Mouse (Mus musculus) neutrophil, adult 83 days (primary cell): Measurements from ENCODE around the gene Nploc4. TPM values are rescaled to one million over a fixed set of nuclear protein-coding genes. Genes with fewer than 3 reads are reported as not detected.

Source experiments
- total RNA-seq, 2 experiments: library from RNA; stranded (reverse); gene quantifications; one replicate each; pipeline ENCODE4 v1.2.4; 2023

Gene Nploc4
- 10 to 100 TPM; 48.6 to 50.6 TPM for total RNA-seq

DNA sequence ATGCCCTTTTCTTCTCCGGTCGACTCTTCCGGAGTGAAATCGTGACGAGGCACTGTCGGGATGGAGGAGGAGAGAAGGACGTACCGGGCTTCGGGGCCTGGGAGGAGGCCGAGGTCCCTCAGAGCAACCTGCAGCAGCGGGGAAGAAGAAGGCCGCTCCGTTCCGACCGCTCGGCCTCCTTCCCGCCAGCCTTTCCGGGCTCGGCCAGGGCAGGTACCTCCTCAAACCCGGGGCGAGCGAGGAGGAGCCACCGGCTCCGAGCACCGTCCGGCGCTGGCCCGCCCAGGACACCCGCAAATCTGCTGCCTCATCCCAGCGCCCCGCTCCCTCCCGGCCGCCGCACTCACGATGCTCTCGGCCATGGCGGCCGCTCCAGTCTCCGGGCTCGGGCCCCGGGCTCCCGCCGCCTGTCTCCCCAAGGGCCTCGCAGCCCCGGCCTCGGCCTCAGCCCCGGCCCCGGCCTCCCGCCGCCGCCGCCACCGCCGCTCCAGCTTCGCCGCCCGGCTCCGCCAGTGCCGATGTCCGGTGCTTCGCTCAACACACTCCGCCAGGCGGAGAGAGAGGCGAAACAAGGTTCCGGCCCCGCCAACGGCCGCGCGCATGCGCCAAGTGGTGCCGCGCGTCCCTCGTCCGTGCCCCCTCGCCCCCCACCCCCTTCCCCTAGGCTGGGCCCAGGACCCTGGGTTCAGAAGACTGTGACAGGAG is at the start of gene Nploc4:
Gene Nploc4, minus strand, starts transcription at position 557 of the 705 bp plus-strand sequence.

DNA sequence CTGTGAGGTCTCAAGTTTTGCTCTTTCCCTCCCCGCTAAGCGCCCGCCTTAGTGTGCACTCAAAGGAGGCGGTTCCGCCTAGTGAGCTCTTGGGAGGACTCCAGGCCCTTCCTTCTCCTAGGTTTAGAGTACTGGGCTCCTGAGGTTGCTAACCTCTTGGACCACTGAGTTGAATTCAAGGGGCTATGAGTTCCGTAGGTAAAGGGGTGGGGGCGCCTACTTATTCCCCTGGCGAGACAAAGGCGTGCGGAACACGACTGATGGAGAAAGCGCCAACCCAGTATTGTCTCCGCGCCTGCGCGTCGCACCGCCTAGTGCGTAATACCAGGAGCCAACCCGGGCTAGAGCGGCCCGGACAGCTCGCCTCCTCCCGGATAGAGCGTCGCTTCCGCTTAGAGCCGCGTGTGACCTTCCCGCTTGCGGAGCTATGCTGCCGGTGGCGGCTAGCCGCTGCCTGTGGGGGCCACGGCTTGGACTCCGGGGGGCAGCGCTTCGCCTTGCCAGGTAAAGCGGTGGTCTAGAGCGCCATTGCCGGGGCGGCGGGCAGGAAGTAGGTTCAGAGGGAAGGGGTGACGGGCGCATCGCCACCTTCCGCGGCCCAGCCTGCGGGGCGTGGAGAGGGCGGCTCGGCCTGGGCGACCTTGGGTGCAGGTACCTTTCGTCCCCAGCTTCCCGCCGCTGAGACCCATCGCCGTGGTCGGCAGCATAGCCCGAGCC is 46.9 kb upstream of the Nploc4 start, which contains the start of gene Mrpl12:
Gene Mrpl12, plus strand, starts transcription at position 349 of the 717 bp plus-strand sequence.

DNA sequence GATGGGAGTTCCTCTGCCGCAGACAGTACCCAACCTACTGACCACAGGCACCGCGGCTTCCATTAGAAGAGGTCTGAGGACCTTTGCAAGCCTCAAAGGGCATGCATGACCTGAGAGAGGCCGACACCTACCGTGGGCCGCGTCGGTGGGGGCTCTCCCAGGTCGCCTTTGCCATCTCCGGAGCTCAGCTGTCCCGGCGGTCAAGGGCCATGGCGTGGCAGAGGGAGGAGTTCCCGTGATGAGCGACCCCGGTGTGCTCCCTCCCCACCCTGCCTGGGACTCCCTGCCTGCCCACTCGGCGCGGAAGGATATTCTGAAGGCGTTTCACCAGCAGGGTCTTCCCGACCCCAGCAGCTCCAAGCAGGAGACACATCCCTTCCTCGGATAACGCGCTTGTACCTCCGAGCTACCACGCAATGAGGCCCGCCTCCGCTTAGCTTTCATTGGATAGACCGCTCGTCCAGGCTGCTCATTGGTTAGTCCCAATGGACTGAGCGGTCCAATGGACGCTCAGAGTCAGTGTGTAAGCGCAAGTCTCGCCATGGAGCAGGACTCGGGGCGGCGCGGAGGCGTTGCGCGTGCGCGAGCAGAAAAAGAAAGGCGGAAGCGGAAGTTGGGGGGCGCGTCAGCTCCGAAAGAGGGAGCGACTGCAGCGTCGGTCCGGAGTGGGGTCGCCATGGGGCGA is 29.7 kb upstream of the Nploc4 start, which contains the start of gene Arl16:
Gene Arl16, minus strand, starts transcription at position 557 of the 685 bp plus-strand sequence.

DNA sequence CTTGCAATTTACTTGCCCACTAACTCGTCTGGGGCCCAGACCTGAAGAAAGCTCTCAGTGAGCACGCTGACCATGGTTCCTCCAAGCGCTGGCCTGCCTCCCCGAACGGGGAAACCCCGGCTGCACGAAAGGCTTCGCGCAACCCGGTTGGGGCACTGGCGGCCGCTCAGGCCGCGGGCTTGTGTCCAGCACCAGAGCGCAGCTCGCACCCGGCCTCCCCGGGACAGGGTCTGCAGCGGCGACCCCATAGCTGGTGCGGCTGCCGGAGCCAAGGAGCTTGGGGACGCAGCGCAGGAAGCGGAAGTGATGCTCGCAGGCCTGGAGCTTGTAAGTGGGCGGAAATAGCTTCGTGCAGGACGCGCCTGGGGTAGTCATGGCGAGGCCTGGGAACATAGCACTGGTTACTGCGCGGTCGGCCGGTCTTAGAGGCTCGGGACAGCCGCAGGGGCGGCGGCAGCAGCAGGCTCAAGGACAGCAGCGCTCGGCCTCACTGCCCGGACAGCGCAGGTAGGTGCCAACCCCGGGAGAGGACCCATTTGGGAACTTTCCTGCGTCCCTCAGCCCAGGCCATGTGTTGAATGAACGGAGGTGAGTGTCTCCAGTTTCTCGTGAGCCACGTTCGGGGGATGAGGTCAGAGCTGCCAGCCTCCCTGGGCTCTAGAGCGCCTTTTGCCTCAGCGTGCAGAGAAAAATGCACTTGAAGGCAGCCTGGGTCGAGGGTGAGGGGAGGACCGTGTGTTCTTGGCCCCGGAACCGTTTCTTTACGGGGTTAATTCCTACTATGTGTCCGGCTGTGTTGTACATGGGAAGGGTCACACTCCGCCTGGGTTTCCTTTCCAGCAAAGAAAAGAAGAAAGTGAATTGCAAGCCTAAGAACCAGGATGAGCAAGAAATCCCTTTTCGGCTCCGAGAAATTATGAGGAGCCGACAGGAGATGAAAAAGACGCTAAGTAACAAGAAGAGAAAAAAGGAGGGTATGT is 20.6 kb upstream of the Nploc4 start, which contains the start of the genes Oxld1 and Ccdc137:
Gene Oxld1, minus strand, starts transcription at position 297 of the 980 bp plus-strand sequence.
Gene Ccdc137, plus strand, starts transcription at position 344 of the 980 bp plus-strand sequence.

DNA sequence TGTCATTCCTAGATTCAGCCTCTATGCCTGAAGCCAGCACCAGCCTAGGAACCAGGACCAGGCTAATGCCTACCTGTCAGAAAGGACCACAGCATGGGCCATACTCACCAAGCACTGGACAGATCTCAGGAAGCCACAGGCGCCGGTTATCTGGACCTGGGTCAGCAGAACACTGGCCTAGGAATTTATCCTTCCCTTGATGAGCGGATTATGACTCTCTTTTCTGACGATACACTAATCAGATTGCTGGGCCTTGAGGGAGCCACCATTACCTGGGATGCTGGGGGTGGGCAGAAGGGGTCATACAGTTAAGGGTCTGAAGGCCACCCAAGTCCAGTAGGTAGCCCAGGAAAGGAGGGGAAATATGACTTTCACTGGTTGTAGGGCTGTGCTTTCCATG is 15.8 kb upstream of the Nploc4 start, which contains the start of gene Pde6g:
Gene Pde6g, minus strand, starts transcription at position 195 of the 400 bp plus-strand sequence.

DNA sequence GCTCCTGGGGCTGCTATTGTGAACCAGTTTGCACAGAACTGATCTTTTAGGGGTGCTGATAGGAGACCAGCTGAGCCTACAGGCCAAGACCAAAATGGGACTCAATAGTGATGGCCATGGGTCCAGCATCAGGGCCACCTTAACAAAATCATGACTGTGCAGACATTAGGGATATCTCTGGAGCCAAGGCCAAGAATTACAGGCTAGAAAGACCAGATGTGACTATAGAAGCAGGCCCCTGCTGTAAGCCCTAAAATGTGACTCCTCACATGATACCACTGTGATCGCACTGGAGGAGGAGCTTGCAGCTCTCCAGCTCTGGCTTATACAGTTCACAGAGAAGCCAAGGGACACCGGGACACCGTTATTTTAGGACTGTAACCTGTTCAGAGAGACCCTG is 4.8 kb upstream of the Nploc4 start, which contains the start of gene Tspan10:
Gene Tspan10, plus strand, starts transcription at position 301 of the 400 bp plus-strand sequence.

DNA sequence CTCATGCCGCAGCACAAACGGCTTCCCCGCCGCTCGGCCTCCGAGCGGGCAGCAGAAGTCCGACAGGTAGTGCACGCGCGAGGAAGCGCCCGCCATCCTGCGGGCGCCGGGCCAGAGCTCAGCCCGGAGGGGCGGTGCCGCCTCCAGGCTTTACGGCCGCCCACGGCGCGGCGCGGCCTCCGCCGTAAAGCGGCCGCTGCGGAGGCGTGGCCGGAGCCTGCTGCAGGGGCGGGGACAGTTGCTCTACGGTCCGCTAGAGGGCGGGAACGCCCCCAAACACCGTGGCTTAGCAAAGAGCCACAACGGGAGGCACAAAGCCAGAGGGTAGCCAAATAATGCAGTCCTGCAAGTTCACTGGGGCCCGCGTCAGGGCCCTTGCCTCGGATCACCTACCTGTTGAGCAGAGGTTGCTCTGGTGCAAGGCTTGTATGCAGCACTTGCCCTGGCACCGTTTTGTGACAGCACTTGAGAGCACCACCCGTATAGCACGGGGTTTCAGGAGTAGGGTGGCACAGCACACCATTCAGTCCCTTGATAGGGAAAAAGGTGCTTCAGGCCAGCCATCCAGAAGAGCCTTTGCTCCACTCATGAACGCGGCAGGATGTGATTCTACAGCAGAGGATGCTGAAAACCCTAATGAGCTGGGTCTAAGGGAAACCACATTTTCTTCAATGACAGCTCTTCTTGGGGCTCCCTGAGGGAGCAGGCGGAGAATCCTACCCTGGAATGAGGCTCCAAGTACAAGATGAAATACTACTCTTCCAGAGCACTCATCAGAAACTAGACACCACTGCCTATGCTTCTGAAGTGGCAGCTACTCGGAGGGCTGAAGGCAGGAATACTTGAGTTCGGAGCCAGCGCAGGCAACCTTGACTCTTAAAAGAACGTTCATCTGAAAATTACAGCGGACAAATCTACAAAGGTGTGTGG is 58.6 kb downstream of the Nploc4 start, which contains the start of gene Faap100:
Gene Faap100, minus strand, starts transcription at position 154 of the 930 bp plus-strand sequence.

DNA sequence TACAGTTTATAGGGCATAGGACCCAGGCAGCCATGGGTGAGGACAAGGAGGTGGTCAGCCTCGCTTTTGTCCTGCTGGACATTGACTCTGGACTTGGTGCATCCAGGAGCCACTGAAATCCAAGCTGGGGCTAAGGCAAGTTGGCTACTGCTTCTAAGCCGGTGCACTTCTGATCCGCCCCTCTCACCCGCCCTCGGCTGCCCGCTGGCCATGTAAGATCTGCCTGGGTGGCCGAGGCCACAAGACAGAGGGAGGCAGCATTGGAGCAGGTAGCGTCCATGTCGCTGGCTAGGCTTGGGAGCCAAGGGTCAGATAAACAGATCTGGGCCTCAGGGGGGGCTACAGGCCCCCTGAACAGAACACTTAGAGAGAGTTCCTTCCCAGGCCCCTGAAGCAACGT is 76.2 kb downstream of the Nploc4 start, which contains the start of gene Fscn2:
Gene Fscn2, plus strand, starts transcription at position 240 of the 400 bp plus-strand sequence.

DNA sequence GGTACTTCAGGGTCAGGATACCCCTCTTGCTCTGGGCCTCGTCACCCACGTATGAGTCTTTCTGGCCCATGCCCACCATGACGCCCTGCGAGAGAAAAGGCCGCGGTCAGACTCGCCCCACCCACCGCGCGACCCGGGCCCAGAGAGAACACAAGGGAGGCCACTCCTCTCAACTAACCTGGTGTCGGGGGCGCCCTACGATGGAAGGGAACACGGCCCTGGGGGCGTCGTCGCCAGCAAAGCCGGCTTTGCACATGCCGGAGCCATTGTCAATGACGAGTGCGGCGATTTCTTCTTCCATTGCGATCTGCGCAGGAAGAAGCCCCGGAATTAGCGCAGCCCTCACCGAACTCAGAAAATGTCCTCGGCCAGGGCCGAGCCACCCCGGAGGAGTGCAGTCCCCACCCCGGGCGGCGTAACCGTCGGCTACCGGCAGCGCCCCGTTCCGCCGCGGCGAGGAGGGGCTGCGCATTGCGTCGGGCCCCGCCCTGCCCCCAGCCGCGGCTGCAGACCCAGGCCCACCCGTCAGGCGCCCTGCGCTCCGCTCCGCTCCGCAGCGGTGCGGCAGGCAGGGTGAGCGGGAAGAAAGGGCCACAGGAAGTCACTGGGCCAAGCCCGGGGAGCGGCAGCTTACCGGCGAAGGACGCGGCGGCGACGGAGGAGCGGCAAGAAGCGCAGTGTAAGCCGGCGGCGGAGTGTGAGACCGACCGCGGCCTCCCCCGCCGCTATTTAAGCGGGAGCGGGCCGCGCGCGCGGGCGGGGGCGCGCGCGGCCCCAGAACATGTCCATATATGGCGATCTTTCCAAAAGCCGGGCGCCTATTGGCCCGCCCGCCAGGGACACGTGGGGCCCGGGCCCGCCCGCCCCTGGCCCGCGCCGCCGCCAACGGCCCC is 89.5 kb downstream of the Nploc4 start, which contains the start of gene Actg1:
Gene Actg1, minus strand, starts transcription at position 752 of the 893 bp plus-strand sequence.

Other genes with a start within 250 kb of the Nploc4 start
- gene Bahcc1, start 204.8 kb downstream of the Nploc4 start, total RNA-seq, result 1 to 10 TPM; 3.8 to 5.6 TPM
- gene Actg1, start 89.2 kb downstream of the Nploc4 start, total RNA-seq, result 1,000 to 10,000 TPM; 3,735 to 3,853 TPM
- under 1 TPM; 0.53 to 0.61 TPM for gene Fscn2, start 76.2 kb downstream of the Nploc4 start, total RNA-seq
- 10 to 100 TPM; 11.2 to 13.9 TPM for gene Faap100, start 58.9 kb downstream of the Nploc4 start, total RNA-seq
- 1 to 10 TPM in 1 of 2 experiments, not detected in 1; 6.7 TPM for gene Tspan10, start 4.9 kb upstream of the Nploc4 start, total RNA-seq
- gene Pde6g, start 15.8 kb upstream of the Nploc4 start, total RNA-seq, result not detected
- gene Oxld1, start 20.4 kb upstream of the Nploc4 start, total RNA-seq, result 1 to 10 TPM; 4.1 to 7.9 TPM
- gene Ccdc137, start 20.4 kb upstream of the Nploc4 start, total RNA-seq, result 10 to 100 TPM; 12.4 to 14.5 TPM
- 10 to 100 TPM in 1 of 2 experiments, 1 to 10 TPM in 1; 8.7 to 10.5 TPM for gene Arl16, start 29.9 kb upstream of the Nploc4 start, total RNA-seq
- 10 to 100 TPM; 18.3 to 23.1 TPM for gene Mrpl12, start 46.9 kb upstream of the Nploc4 start, total RNA-seq
- gene Slc25a10, start 54.1 kb upstream of the Nploc4 start, total RNA-seq, result 10 to 100 TPM; 16.4 to 19.3 TPM
- not detected for gene Gcgr, start 93.0 kb upstream of the Nploc4 start, total RNA-seq
- 10 to 100 TPM; 34.2 to 37.3 TPM for gene Mcrip1, start 112.0 kb upstream of the Nploc4 start, total RNA-seq
- under 1 TPM in 1 of 2 experiments, not detected in 1; 0.75 TPM for gene Ppp1r27, start 113.4 kb upstream of the Nploc4 start, total RNA-seq
- gene P4hb, start 135.5 kb upstream of the Nploc4 start, total RNA-seq, result 100 to 1,000 TPM; 266 to 274 TPM
- gene Arhgdia, start 143.9 kb upstream of the Nploc4 start, total RNA-seq, result 100 to 1,000 TPM; 361 to 393 TPM
- 100 to 1,000 TPM; 143 to 147 TPM for gene Alyref, start 160.7 kb upstream of the Nploc4 start, total RNA-seq
- 10 to 100 TPM; 49.3 to 52.8 TPM for gene Anapc11, start 160.7 kb upstream of the Nploc4 start, total RNA-seq
- 1 to 10 TPM; 1.2 to 1.5 TPM for gene Npb, start 170.8 kb upstream of the Nploc4 start, total RNA-seq
- gene Pcyt2, start 180.2 kb upstream of the Nploc4 start, total RNA-seq, result 10 to 100 TPM; 37.2 to 38.3 TPM
- gene Sirt7, start 187.5 kb upstream of the Nploc4 start, total RNA-seq, result 100 to 1,000 TPM; 119 to 120 TPM
- 100 to 1,000 TPM; 107 to 135 TPM for gene Mafg, start 195.9 kb upstream of the Nploc4 start, total RNA-seq
- gene Pycr1, start 206.1 kb upstream of the Nploc4 start, total RNA-seq, result 1 to 10 TPM; 1.1 to 1.2 TPM
- not detected for gene Myadml2, start 210.4 kb upstream of the Nploc4 start, total RNA-seq
- under 1 TPM in 1 of 2 experiments, not detected in 1; 0.39 TPM for gene Notum, start 223.5 kb upstream of the Nploc4 start, total RNA-seq
- 10 to 100 TPM; 85.4 to 88.2 TPM for gene Aspscr1, start 235.3 kb upstream of the Nploc4 start, total RNA-seq